Mouse (Mus musculus) limb, embryonic 14.5 days (tissue): ENCODE data around the gene Nkain1. TPM values are rescaled to one million over a fixed set of nuclear protein-coding genes. Genes with fewer than 3 reads are reported as not detected.

Experiments used
- ATAC-seq: fragments of 200-750 bp; cut with Nextera tagmentation; 2 replicates; pipeline ENCODE4 v1.8.0; 2017; ENCODE audit warnings: low read depth, moderate number of reproducible peaks, moderate TSS enrichment; ENCODE audit not compliant: low FRiP score
- DNase-seq: peaks from one replicate; pipeline ENCODE4 v3.0.0-alpha.2; 2015; ENCODE audit warnings: low spot score
- H3K27ac ChIP-seq: fragments of 300-500 bp; sonication (generic); replicated peaks from 2 replicates; pipeline ENCODE4 v1.5.1; 2014; ENCODE audit warnings: low read depth, mild to moderate bottlenecking, low read length, moderate library complexity, mixed read lengths
- H3K27me3 ChIP-seq: fragments of 300-500 bp; sonication (generic); 2 replicates; pipeline ENCODE4 v1.6.1; 2014; ENCODE audit warnings: low read length, mixed read lengths; ENCODE audit not compliant: control insufficient read depth, insufficient read depth
- H3K36me3 ChIP-seq: fragments of 300-500 bp; sonication (generic); 2 replicates; pipeline ENCODE4 v1.6.1; 2014; ENCODE audit warnings: mild to moderate bottlenecking, low read length, moderate library complexity, mixed read lengths; ENCODE audit not compliant: control insufficient read depth, insufficient read depth
- H3K4me1 ChIP-seq: fragments of 300-500 bp; sonication (generic); 2 replicates; pipeline ENCODE4 v1.6.1; 2014; ENCODE audit warnings: antibody characterized with exemption, low read length, mixed read lengths; ENCODE audit not compliant: control insufficient read depth, insufficient read depth
- H3K4me2 ChIP-seq: fragments of 300-500 bp; sonication (generic); replicated peaks from 2 replicates; pipeline ENCODE4 v1.6.1; 2014; ENCODE audit warnings: low read depth, mild to moderate bottlenecking, low read length, moderate library complexity; ENCODE audit not compliant: severe bottlenecking
- H3K4me3 ChIP-seq: fragments of 300-500 bp; sonication (generic); replicated peaks from 2 replicates; pipeline ENCODE4 v1.5.1; 2014; ENCODE audit warnings: low read length
- H3K9ac ChIP-seq: fragments of 300-500 bp; sonication (generic); 2 replicates; pipeline ENCODE4 v1.6.1; 2014; ENCODE audit warnings: mild to moderate bottlenecking, low read depth, low read length, moderate library complexity; ENCODE audit not compliant: severe bottlenecking
- H3K9me3 ChIP-seq: fragments of 300-500 bp; sonication (generic); 2 replicates; pipeline ENCODE4 v1.6.1; 2016; ENCODE audit warnings: low read length; ENCODE audit not compliant: control insufficient read depth
- POLR2A ChIP-seq: fragments of 200-500 bp; IDR thresholded peaks from 2 replicates; pipeline ENCODE4 v1.8.0; 2012; ENCODE audit warnings: inconsistent platforms, mild to moderate bottlenecking, moderate library complexity, borderline replicate concordance; ENCODE audit not compliant: insufficient read depth, insufficient read length; ENCODE audit errors: extremely low read depth
- WGBS: fragments of 180-500 bp; shearing (Covaris S2); extraction: QIAGEN DNeasy Blood & Tissue Kit; methylation state at CpG from one replicate; pipeline ENCODE4 v1.1.7; 2014; 5-methylcytosine and 5-hydroxymethylcytosine counted together
- polyA plus RNA-seq, 2 experiments: library from polyadenylated mRNA; depleted of rRNA in 1 of 2; stranded (reverse) in 1 of 2; unstranded in 1 of 2; fragments of >200 nt; fragmentation: Nextera tagmentation in 1 of 2; extraction: Ambion mirVana in 1 of 2; gene quantifications; 2 replicates each; pipeline versions ENCODE4 v1.2.1 to v1.2.3; 2012 to 2014

Nkain1 gene
- polyA plus RNA-seq, 2 experiments, result 3.4 to 33.5 TPM

- DNase-seq, result peak; percentile 47
- Histone ChIP-seq H3K27ac (no peak overlapping the region), H3K9ac (no peak overlapping the region), H3K4me2 (no peak overlapping the region), H3K4me1 (peaks cover 14% of the 10 kb centered on the region), H3K4me3 (no peak overlapping the region), H3K27me3 (no peaks in the 10 kb centered on the region), H3K36me3 (no peaks in the 10 kb centered on the region), H3K9me3 (no peaks in the 10 kb centered on the region)
- TF ChIP-seq POLR2A, result no peak
- WGBS, result 42% methylated on average over 23 of the region's 23 CpGs
- no peak for ATAC-seq
These were observed 5.7 kb downstream of the Nkain1 start for GRCm38 (mm10) chr4:130568043-130568978.

GRCm38 (mm10) chr4:130563820-130564219, 10.2 kb downstream of the Nkain1 start:
- ATAC-seq (no peak), DNase-seq (no peak)
- no peak overlapping the region for H3K27ac ChIP-seq
- no peak overlapping the region for H3K4me2 ChIP-seq
- H3K9me3 ChIP-seq, result no peaks in the 10 kb centered on the region
- H3K4me1 ChIP-seq, result peaks cover 5% of the 10 kb centered on the region; the same call in 1 of the 2 replicates
- H3K4me3 ChIP-seq, result no peak overlapping the region
- H3K36me3 ChIP-seq, result no peaks in the 10 kb centered on the region
- no peak overlapping the region for H3K9ac ChIP-seq
- WGBS, result 16% methylated on average over 8 of the region's 8 CpGs
- H3K27me3 ChIP-seq, result no peaks in the 10 kb centered on the region
- no peak for TF ChIP-seq POLR2A

GRCm38 (mm10) chr4:130563260-130563756, 10.7 kb downstream of the Nkain1 start:
- Histone ChIP-seq H3K4me2 (no peak overlapping the region), H3K9ac (no peak overlapping the region), H3K4me1 (peaks cover 5% of the 10 kb centered on the region; the same call in 1 of the 2 replicates), H3K9me3 (no peaks in the 10 kb centered on the region), H3K27me3 (no peaks in the 10 kb centered on the region), H3K27ac (no peak overlapping the region), H3K36me3 (no peaks in the 10 kb centered on the region), H3K4me3 (no peak overlapping the region)
- no peak for ATAC-seq
- no peak for DNase-seq
- no peak for TF ChIP-seq POLR2A
- 88% methylated on average over 9 of the region's 9 CpGs for WGBS

GRCm38 (mm10) chr4:130560576-130561310, 13.2 kb downstream of the Nkain1 start:
- H3K36me3 ChIP-seq, result no peaks in the 10 kb centered on the region
- no peak overlapping the region for H3K27ac ChIP-seq
- TF ChIP-seq POLR2A, result no peak
- H3K4me1 ChIP-seq, result no peaks in the 10 kb centered on the region
- no peak overlapping the region for H3K4me3 ChIP-seq
- 40% methylated on average over 11 of the region's 11 CpGs for WGBS
- H3K9ac ChIP-seq, result no peak overlapping the region
- H3K9me3 ChIP-seq, result no peaks in the 10 kb centered on the region
- DNase-seq, result no peak
- no peaks in the 10 kb centered on the region for H3K27me3 ChIP-seq
- no peak overlapping the region for H3K4me2 ChIP-seq
- no peak for ATAC-seq

- 88% methylated on average over 3 of the region's 3 CpGs for WGBS
- ATAC-seq (no peak), DNase-seq (no peak)
- Histone ChIP-seq H3K4me2 (no peak overlapping the region), H3K9me3 (no peaks in the 10 kb centered on the region), H3K9ac (no peak overlapping the region), H3K27me3 (no peaks in the 10 kb centered on the region), H3K4me1 (no peaks in the 10 kb centered on the region), H3K4me3 (no peak overlapping the region), H3K27ac (no peak overlapping the region), H3K36me3 (no peaks in the 10 kb centered on the region)
- no peak for TF ChIP-seq POLR2A
These were observed 14.8 kb downstream of the Nkain1 start for GRCm38 (mm10) chr4:130559220-130559619.
